Mouse (Mus musculus) liver, embryonic 13.5 days (tissue): ENCODE data around the gene Flnc. TPM values are rescaled to one million over a fixed set of nuclear protein-coding genes. Genes with fewer than 3 reads are reported as not detected.

Experiments used
- ATAC-seq: fragments of 200-750 bp; cut with Nextera tagmentation; 2 replicates; pipeline ENCODE4 v1.8.0; 2017; ENCODE audit warnings: low read depth, mild to moderate bottlenecking, moderate number of reproducible peaks, moderate library complexity
- DNase-seq: peaks from one replicate; pipeline ENCODE4 v3.0.0; 2022
- H3K27ac ChIP-seq: fragments of 300-500 bp; sonication (generic); 2 replicates; pipeline ENCODE4 v1.5.1; 2015; ENCODE audit warnings: moderate library complexity, mild to moderate bottlenecking, inconsistent platforms
- H3K27me3 ChIP-seq: fragments of 300-500 bp; sonication (generic); 2 replicates; pipeline ENCODE4 v1.6.1; 2015; ENCODE audit warnings: mild to moderate bottlenecking, inconsistent platforms
- H3K36me3 ChIP-seq: fragments of 300-500 bp; sonication (generic); 2 replicates; pipeline ENCODE4 v1.6.1; 2015; ENCODE audit warnings: mild to moderate bottlenecking, inconsistent platforms
- H3K4me1 ChIP-seq: fragments of 300-500 bp; sonication (generic); replicated peaks from 2 replicates; pipeline ENCODE4 v1.6.1; 2015; ENCODE audit warnings: inconsistent platforms
- H3K4me2 ChIP-seq: fragments of 300-500 bp; sonication (generic); 2 replicates; pipeline ENCODE4 v1.6.1; 2015; ENCODE audit warnings: inconsistent platforms, mild to moderate bottlenecking, moderate library complexity
- H3K4me3 ChIP-seq: fragments of 300-500 bp; sonication (generic); replicated peaks from 2 replicates; pipeline ENCODE4 v1.5.1; 2015; ENCODE audit warnings: mild to moderate bottlenecking, inconsistent platforms
- H3K9ac ChIP-seq: fragments of 300-500 bp; sonication (generic); 2 replicates; pipeline ENCODE4 v1.6.1; 2015; ENCODE audit warnings: mild to moderate bottlenecking, inconsistent platforms
- H3K9me3 ChIP-seq: fragments of 300-500 bp; sonication (generic); replicated peaks from 2 replicates; pipeline ENCODE4 v1.6.1; 2016; ENCODE audit warnings: inconsistent platforms
- WGBS: fragments of 180-500 bp; shearing (Covaris S2); methylation state at CpG from one replicate; pipeline ENCODE4 v1.1.7; 2015; ENCODE audit not compliant: insufficient replicate concordance; 5-methylcytosine and 5-hydroxymethylcytosine counted together
- microRNA-seq: library from miRNA; unstranded; fragments of <30 nt; microRNA quantifications from one replicate; pipeline ENCODE4, GENCODE M21; 2016
- polyA plus RNA-seq: library from polyadenylated mRNA; unstranded; fragments of >200 nt; fragmentation: Nextera tagmentation; extraction: Ambion mirVana; gene quantifications from 2 replicates; pipeline ENCODE4 v1.2.1, GENCODE M21; 2015

Gene Flnc
- polyA plus RNA-seq, 1 experiment from 2014 or later, result 0.97 TPM

DNA sequence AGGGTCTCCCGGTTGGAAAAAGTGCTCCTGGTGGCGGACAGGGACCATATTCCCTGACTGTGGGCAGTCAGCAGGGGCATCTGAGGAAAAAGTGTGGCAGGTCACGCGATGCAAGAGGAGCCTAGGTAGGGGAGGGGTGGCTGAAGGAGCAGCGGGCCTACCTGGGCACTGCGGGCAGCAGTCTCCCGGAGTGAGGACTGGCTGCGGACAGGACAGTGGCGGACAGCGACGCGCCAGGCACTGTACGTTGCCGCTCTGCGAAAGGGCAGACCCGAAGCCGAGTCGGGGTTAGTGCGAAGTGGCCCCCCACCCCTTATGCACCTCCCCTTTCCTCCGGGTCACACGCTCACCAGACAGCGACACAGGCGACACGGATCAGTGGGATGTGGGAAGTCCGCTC, 63.2 kb downstream of the Flnc start:
- Histone ChIP-seq H3K36me3 (no peaks in the 10 kb centered on the region), H3K4me1 (peaks cover 13% of the 10 kb centered on the region), H3K4me2 (no peak overlapping the region), H3K9me3 (no peaks in the 10 kb centered on the region), H3K27ac (no peak overlapping the region), H3K27me3 (peaks cover 62% of the 10 kb centered on the region), H3K9ac (no peak overlapping the region), H3K4me3 (no peak overlapping the region)
- 15% methylated on average over 25 of the region's 25 CpGs for whole genome bisulfite sequencing
- ATAC-seq (no peak), DNase-seq (no peak)

DNA sequence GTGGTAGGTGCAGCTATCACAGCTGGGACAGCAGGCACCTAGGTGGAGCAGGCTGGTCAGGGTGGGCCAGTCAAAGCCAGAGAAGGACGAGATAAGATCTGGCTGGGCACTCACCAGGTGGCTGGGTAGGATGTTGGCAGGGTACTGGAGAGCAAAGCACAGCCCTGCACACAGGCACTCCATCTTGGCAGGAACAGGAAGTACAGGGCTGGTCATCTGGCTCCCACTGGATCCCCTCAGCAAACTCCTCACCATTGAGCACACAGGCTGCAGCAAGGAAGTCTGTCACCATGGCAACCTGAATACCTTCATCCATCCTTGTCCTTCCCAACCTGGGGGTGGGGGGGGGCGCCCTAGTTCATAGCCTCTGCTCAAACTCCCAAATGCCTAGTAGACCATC, 64.7 kb downstream of the Flnc start:
- Histone ChIP-seq H3K4me3 (no peak overlapping the region), H3K27ac (no peak overlapping the region), H3K9me3 (no peaks in the 10 kb centered on the region), H3K4me2 (no peak overlapping the region), H3K36me3 (no peaks in the 10 kb centered on the region), H3K27me3 (peaks cover 47% of the 10 kb centered on the region), H3K9ac (no peak overlapping the region), H3K4me1 (peaks cover 15% of the 10 kb centered on the region)
- ATAC-seq (no peak), DNase-seq (no peak)
- WGBS, result 28% methylated on average over 2 of the region's 2 CpGs

DNA sequence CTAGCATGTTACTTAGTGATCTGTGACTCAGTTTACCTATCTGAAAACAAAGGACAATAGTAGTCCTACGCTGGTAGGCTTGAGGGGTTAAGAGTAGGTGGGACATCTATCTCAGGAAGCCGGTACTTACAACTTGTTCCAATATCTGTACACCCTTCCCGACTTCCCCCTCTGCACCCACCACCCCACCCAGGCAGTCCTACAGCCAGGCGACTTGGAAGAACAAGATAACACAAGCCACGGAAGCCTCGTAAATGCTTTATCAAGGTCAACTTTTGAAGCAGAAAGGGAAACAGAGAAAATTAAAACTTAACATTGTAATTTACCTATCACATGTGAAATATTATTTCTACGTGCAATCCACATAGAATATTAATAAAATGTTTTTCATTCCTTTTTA, 67.1 kb downstream of the Flnc start:
- WGBS, result 24% methylated on average over 7 of the region's 7 CpGs
- Histone ChIP-seq H3K27me3 (peaks cover 51% of the 10 kb centered on the region), H3K4me2 (no peak overlapping the region), H3K4me1 (peaks cover 15% of the 10 kb centered on the region), H3K36me3 (no peaks in the 10 kb centered on the region), H3K27ac (no peak overlapping the region), H3K9ac (no peak overlapping the region), H3K4me3 (no peak overlapping the region), H3K9me3 (no peaks in the 10 kb centered on the region)
- no peak for DNase-seq
- peak; percentile 54 for ATAC-seq

- Histone ChIP-seq H3K9me3 (no peaks in the 10 kb centered on the region), H3K4me1 (peaks cover 15% of the 10 kb centered on the region), H3K4me3 (no peak overlapping the region), H3K36me3 (no peaks in the 10 kb centered on the region), H3K27ac (no peak overlapping the region), H3K27me3 (peaks cover 51% of the 10 kb centered on the region), H3K4me2 (no peak overlapping the region), H3K9ac (no peak overlapping the region)
- DNase-seq, result peak; percentile 31
- ATAC-seq, result peak; percentile 42
- 32% methylated on average over 6 of the region's 6 CpGs for WGBS
These were observed 67.8 kb downstream of the Flnc start for GRCm38 (mm10) chr6:29500810-29501209.

- no peak for ATAC-seq
- no peak for DNase-seq
- no peak overlapping the region for H3K4me2 ChIP-seq
- H3K9ac ChIP-seq, result no peak overlapping the region
- H3K36me3 ChIP-seq, result no peaks in the 10 kb centered on the region
- 71% methylated on average over 1 of the region's 1 CpGs for WGBS
- no peak overlapping the region for H3K4me3 ChIP-seq
- H3K4me1 ChIP-seq, result peaks cover 22% of the 10 kb centered on the region
- H3K9me3 ChIP-seq, result no peaks in the 10 kb centered on the region
- peaks cover 51% of the 10 kb centered on the region for H3K27me3 ChIP-seq
- H3K27ac ChIP-seq, result no peak overlapping the region
These were observed 68.5 kb downstream of the Flnc start for GRCm38 (mm10) chr6:29501599-29501998.

GRCm38 (mm10) chr6:29505493-29505892, 72.4 kb downstream of the Flnc start:
- H3K4me1 ChIP-seq, result peaks cover 33% of the 10 kb centered on the region
- no peaks in the 10 kb centered on the region for H3K9me3 ChIP-seq
- ATAC-seq (no peak), DNase-seq (no peak)
- peaks cover 59% of the 10 kb centered on the region for H3K27me3 ChIP-seq
- 72% methylated on average over 5 of the region's 5 CpGs for WGBS
- no peak overlapping the region for H3K9ac ChIP-seq
- no peak overlapping the region for H3K4me2 ChIP-seq
- no peak overlapping the region for H3K27ac ChIP-seq
- no peaks in the 10 kb centered on the region for H3K36me3 ChIP-seq
- no peak overlapping the region for H3K4me3 ChIP-seq

DNA sequence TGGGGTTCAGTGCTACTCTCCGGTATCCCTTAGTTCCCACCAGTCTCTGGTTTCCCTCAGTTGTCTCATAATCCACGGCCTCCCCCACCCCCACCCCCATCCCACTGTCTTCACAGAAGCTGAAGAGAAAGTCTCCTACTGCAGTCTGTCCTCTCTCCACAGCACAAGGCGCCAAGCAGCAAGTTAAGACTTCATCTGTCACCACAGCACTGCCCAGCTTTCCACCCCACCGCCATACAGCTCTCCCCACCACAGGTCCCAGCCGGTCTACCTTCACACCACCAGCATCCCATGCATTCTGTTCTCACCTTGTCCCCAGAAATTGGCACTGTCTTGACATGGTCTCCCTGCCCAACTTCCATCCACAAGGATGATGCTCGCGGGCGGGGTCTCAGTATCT, 73.8 kb downstream of the Flnc start:
- peaks cover 59% of the 10 kb centered on the region for H3K27me3 ChIP-seq
- H3K9ac ChIP-seq, result no peak overlapping the region
- peak overlapping the region; percentile 52 for H3K4me3 ChIP-seq
- no peak overlapping the region for H3K27ac ChIP-seq
- no peaks in the 10 kb centered on the region for H3K9me3 ChIP-seq
- no peaks in the 10 kb centered on the region for H3K36me3 ChIP-seq
- no peak for DNase-seq
- WGBS, result 27% methylated on average over 8 of the region's 8 CpGs
- peak overlapping the region; percentile 65 for H3K4me2 ChIP-seq
- H3K4me1 ChIP-seq, result peaks cover 22% of the 10 kb centered on the region
- no peak for ATAC-seq

GRCm38 (mm10) chr6:29507447-29508309, 74.6 kb downstream of the Flnc start, which contains the start of gene Kcp:
Kcp (minus strand) TSS chr6:29507952.
- Histone ChIP-seq H3K4me3 (peak within 1 kb of the TSS; percentile 52), H3K36me3 (no peaks in the 10 kb centered on the region), H3K9me3 (no peaks in the 10 kb centered on the region), H3K27ac (no peak within 1 kb of the TSS), H3K9ac (peak within 1 kb of the TSS; percentile 41; the same call in 1 of the 2 replicates), H3K4me1 (peaks cover 24% of the 10 kb centered on the region), H3K4me2 (peak within 1 kb of the TSS; percentile 65), H3K27me3 (peaks cover 59% of the 10 kb centered on the region)
- ATAC-seq (peak; percentile 39; the same call in 1 of the 2 replicates), DNase-seq (no peak)
- 1% methylated on average over 46 of the region's 47 CpGs for WGBS

- 37% methylated on average over 2 of the region's 2 CpGs for WGBS
- no peaks in the 10 kb centered on the region for H3K36me3 ChIP-seq
- H3K4me3 ChIP-seq, result no peak overlapping the region
- H3K4me1 ChIP-seq, result peaks cover 33% of the 10 kb centered on the region
- no peak overlapping the region for H3K9ac ChIP-seq
- ATAC-seq (no peak), DNase-seq (no peak)
- H3K9me3 ChIP-seq, result no peaks in the 10 kb centered on the region
- no peak overlapping the region for H3K4me2 ChIP-seq
- peaks cover 54% of the 10 kb centered on the region for H3K27me3 ChIP-seq
- H3K27ac ChIP-seq, result no peak overlapping the region
These were observed 76.0 kb downstream of the Flnc start for GRCm38 (mm10) chr6:29509086-29509485.

Small RNA genes within 50 kb of the gene (microRNA-seq; reads per million reads assigned to microRNA genes)
- gene Gm26220 (not detected), gene Gm44354 (not detected)

Other genes with a start within 250 kb of the Flnc start
- gene Impdh1, start 216.9 kb upstream of the Flnc start, polyA plus RNA-seq, result 9.5 and 10.0 TPM in 2 replicates
- gene Hilpda, start 160.8 kb upstream of the Flnc start, polyA plus RNA-seq, result 17.0 and 18.6 TPM in 2 replicates
- gene Fam71f2, start 153.7 kb upstream of the Flnc start, polyA plus RNA-seq, result 0.10 and 0.12 TPM in 2 replicates
- gene Fam71f1, start 114.1 kb upstream of the Flnc start, polyA plus RNA-seq, result not detected in 2 replicates
- 95.5 and 121 TPM in 2 replicates for gene Calu, start 85.2 kb upstream of the Flnc start, polyA plus RNA-seq
- gene Opn1sw, start 44.8 kb upstream of the Flnc start, polyA plus RNA-seq, result 0.10 TPM in 1 of 2 replicates, not detected in the other
- gene Ccdc136, start 36.9 kb upstream of the Flnc start, polyA plus RNA-seq, result 0.62 and 0.64 TPM in 2 replicates
- 132 and 152 TPM in 2 replicates for gene Atp6v1f, start 34.5 kb downstream of the Flnc start, polyA plus RNA-seq
- gene Atp6v1fnb, start 38.2 kb downstream of the Flnc start, polyA plus RNA-seq, result not detected in 2 replicates
- 1.5 and 1.6 TPM in 2 replicates for gene Kcp, start 74.7 kb downstream of the Flnc start, polyA plus RNA-seq
- gene Irf5, start 93.4 kb downstream of the Flnc start, polyA plus RNA-seq, result 6.9 TPM in 2 replicates
- gene Tnpo3, start 176.6 kb downstream of the Flnc start, polyA plus RNA-seq, result 38.2 and 43.1 TPM in 2 replicates